In the genomic region with DNA sequence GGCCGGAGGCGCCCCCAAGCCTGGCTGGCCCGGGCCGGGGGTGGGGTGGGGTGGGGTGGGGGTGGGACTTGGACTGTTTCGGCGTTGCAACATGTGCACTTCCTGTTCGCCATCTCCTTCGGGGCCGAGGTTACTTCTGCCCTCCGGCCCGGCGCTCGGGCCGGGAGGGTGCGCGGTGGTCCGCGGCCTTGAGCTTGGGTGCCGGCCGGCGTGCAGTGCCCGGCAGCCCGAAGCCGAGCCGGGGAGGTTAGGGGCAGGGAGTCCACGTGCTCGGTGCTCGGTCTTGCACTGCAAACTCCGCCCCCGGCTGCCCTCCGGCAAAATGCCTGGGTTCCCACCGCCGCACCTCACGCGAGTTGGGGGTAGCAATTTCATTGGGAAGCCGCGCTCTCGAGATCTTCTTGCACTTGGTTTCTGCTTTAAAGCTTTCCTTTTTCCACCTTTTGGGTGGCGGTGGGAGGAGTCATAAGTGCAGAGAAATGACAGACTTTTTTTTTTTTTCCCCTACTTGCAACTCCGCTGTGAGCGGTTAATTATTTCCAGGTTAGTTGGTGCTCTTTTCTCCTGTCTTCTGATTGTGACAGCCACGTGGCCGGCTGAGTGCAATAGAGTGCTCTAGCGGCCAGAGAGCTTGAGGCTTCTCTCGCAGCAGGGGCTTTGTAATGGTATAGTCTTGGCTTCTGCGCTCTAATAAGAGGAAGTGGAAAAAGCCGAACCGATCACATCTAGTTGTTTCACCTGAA, we compare ENCODE assay signal across 7 mouse cellular contexts. TPM values are rescaled to one million over a fixed set of nuclear protein-coding genes. Genes with fewer than 3 reads are reported as not detected.
DNase-seq lines count a peak whose midpoint lies in the region; ATAC-seq lines count a peak whose summit lies in the region.

No protein-coding gene starts in this region.

- peak; percentile 63 to 65 for DNase-seq in adrenal gland, adult 18-20 months (ENCODE audit: low spot score in 2 of 2)
- peak; percentile 87 for DNase-seq in embryo, embryonic 10.5 days (ENCODE audit: low spot score)
- peak; percentile 41 to 54 for DNase-seq in gastrocnemius, postnatal 36 days
- peak; percentile 72 for DNase-seq in left cerebral cortex, postnatal 4 days
- DNase-seq in midbrain, embryonic 11.5 days (ENCODE audit: low spot score, missing footprints), result peak; percentile 98
- DNase-seq in spleen, adult 12 weeks (ENCODE audit: low spot score), result peak; percentile 59

- peak overlapping the region; percentile 96 for H3K4me3 ChIP-seq in intestine, embryonic 15.5 days (replicated peaks)
- peak overlapping the region; percentile 83 for H3K4me3 ChIP-seq in midbrain, embryonic 11.5 days (ENCODE audit: low read depth, low read length)

- H3K4me1 ChIP-seq in intestine, embryonic 15.5 days (replicated peaks), result 0 out of 2 replicates have a peak, but pooled peaks cover 7% of the 10 kb centered on the region
- H3K4me1 ChIP-seq in midbrain, embryonic 11.5 days (ENCODE audit: control insufficient read depth, insufficient read depth, low read length), result peaks cover 3% of the 10 kb centered on the region; the same call in 1 of the 2 replicates

- peak overlapping the region; percentile 92 for H3K27ac ChIP-seq in intestine, embryonic 15.5 days
- H3K27ac ChIP-seq in midbrain, embryonic 11.5 days (ENCODE audit: low read depth, low read length), result peak overlapping the region; percentile 86

- no peaks in the 10 kb centered on the region for H3K27me3 ChIP-seq in intestine, embryonic 15.5 days (replicated peaks)
- H3K27me3 ChIP-seq in midbrain, embryonic 11.5 days (ENCODE audit: control insufficient read depth, insufficient read depth, low read length), result peaks cover 2% of the 10 kb centered on the region; the same call in 1 of the 2 replicates

- peak overlapping the region; percentile 65 for H3K4me2 ChIP-seq in intestine, embryonic 15.5 days (replicated peaks)
- peak overlapping the region; percentile 81 for H3K4me2 ChIP-seq in midbrain, embryonic 11.5 days

- intact Hi-C loops in gastrocnemius, postnatal 36 days (cut with DNase I), result loop anchor here (5.0 kb wide), 2 partner anchors 66 to 109 kb away; no protein-coding TSS in a partner anchor
- intact Hi-C loops in left cerebral cortex, postnatal 4 days (cut with DNase I), result loop anchor here (5.0 kb wide), 2 partner anchors 71 to 184 kb away; no protein-coding TSS in a partner anchor

- H3K9me3 ChIP-seq in intestine, embryonic 15.5 days, result no peaks in the 10 kb centered on the region
- H3K9me3 ChIP-seq in midbrain, embryonic 11.5 days (ENCODE audit: control insufficient read depth, low read length), result no peaks in the 10 kb centered on the region

- H3K36me3 ChIP-seq in intestine, embryonic 15.5 days, result no peaks in the 10 kb centered on the region
- H3K36me3 ChIP-seq in midbrain, embryonic 11.5 days (ENCODE audit: control insufficient read depth, insufficient read depth, low read length), result no peaks in the 10 kb centered on the region

- WGBS in intestine, embryonic 15.5 days, result under 1% methylated on average over 47 of the region's 48 CpGs
- WGBS in midbrain, embryonic 11.5 days, result under 1% methylated on average over 48 of the region's 48 CpGs

- H3K9ac ChIP-seq in intestine, embryonic 15.5 days, result peak overlapping the region; percentile 98
- peak overlapping the region; percentile 92 for H3K9ac ChIP-seq in midbrain, embryonic 11.5 days (ENCODE audit: low read length)

- peak; percentile 63 for ATAC-seq in intestine, embryonic 15.5 days
- ATAC-seq in midbrain, embryonic 11.5 days (ENCODE audit: low FRiP score), result peak; percentile 66

RNA-seq across cellular contexts. Expression of a gene that starts 1.1 kb away (rescaled TPM):
- total RNA-seq in adrenal gland, adult 18-20 months (2021), result 10 to 100 TPM; 19.0 to 20.9 TPM
- 10 to 100 TPM in 1 of 2 experiments, 1 to 10 TPM in 1; 8.8 to 13.4 TPM for total RNA-seq in gastrocnemius, postnatal 36 days (2021)
- 16.2 and 16.4 TPM in 2 replicates for polyA plus RNA-seq in intestine, embryonic 15.5 days (2015; fragmentation: Nextera tagmentation; extraction: Ambion mirVana)
- 10 to 100 TPM; 13.7 to 14.6 TPM for total RNA-seq in left cerebral cortex, postnatal 4 days (2021)
- 7.2 and 8.2 TPM in 2 replicates for polyA plus RNA-seq in midbrain, embryonic 11.5 days (2014; fragmentation: Nextera tagmentation; extraction: Ambion mirVana)

Comparison
In these comparisons a context has a peak if more than half of its experiments do, and no peak if none do; other contexts are left out.
1. Peak in every context shown above with its lines: DNase-seq, ATAC-seq, H3K4me3 ChIP-seq and H3K27ac ChIP-seq.
2. DNase-seq: peak in every context shown above with its lines; median percentile 98 in midbrain, embryonic 11.5 days; 87 in embryo, embryonic 10.5 days; 72 in left cerebral cortex, postnatal 4 days; 64 in adrenal gland, adult 18-20 months; 59 in spleen, adult 12 weeks; 48 in gastrocnemius, postnatal 36 days.